Mouse (Mus musculus): ENCODE results near the gene Coq10b.

Gene Coq10b

DNA sequence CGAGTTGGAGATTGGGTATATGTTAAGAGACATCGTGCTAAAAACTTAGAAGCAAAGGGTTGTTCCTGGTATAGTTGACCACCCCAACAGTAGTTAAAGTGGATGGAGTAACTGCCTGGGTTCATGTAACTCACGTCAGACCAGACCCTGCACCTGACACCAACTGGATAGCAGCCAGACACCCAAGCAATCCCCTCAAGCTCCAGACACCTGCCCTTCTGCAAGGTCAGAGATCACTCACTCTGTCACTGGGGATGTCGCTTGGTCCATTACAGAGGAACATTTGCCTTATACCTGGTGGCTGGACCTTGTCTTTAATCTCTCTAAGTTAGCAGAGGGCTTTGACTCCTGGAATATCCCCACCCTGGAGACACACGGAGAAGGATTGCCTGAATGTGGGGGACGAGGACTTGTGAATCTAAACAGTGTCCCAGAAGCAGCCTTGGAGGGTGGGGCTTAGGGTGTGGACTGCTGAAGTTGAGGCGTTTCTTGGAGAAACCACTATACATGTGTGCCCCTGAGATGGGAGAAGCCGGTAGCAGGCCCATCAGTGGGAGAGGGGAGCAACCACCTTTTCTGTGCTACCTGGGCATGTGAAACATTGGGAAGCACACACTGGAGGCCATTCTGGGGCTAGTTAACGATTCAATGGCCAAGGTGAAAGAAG is 54.5 kb downstream of the Coq10b start:
- DNase-seq (ENCODE audit: low spot score), result no peak

DNA sequence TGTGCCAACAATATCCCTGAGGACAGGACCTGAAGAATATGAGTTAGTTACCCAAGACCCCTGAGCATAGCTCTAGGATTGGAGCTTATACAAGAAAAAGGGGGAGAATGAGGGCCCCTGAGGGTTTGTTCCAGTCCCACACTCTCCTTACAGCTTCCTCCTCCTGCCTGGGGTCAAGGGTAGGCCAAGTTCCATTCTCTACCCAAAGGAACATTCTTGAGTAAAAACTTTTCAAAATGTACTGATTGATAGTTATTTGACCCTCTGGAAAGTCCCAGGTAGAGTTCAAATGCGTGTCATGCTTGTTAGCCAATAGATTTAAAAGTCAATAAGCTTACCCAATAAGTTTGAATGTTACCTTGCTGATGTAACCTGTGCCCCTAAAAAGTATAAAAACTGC is 55.1 kb downstream of the Coq10b start:
- DNase-seq (ENCODE audit: low spot score), result no peak

DNA sequence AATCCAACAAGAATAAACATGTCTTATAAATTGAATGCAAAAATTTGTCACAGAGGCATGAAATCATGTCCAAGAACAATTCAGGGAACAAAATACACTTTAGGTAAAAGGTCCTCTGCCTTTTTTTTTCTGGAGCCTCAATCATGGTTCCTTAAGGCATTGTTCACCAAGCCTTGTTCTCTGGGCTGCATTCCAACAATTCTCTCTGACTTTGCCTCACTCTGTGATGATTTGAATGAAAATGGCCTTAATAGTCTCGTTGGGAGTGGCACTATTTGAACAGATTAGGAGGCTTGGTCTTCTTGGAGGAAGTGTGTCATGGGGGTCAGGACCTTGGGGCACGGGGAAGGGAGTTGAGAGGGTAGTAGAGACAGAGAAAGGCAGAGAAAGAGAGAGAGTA is 55.9 kb downstream of the Coq10b start:
- DNase-seq (ENCODE audit: low spot score), result no peak

DNA sequence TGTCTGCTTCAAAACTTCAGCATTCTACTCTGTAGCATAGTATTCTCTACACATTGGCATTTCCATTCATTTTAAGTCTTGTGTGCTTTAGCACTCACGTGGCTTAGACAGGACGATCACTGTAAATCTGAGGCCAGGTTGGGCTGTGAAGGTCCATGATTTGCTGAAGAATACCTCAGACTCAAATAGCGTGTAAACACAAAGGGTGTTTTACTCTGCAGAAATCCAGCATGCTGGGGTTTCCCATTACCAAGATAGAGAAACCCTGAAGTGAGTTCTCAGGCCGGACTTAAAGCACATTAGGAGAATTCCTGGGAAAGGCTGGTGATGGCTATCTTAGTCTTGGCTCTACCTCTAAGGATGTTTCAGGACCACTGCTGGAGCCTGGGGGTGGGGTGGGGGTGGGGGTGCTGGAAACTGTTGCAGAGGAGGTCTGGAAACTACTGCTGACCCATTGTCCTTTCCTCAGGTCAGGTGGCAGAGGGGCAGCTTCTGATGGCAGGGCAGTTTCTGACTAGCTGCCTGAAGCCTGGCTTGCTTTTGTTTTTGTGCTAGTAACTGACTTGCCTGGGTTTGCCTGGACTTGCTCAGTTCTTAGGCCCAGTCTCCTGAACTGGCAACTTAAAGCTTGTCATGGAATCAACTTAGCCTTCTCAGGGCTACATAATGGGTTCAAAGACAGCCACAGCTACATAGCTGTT is 56.6 kb downstream of the Coq10b start:
- no peak for DNase-seq (ENCODE audit: low spot score)
